Mouse (Mus musculus) B cell, adult 67 days (primary cell): ENCODE results near the gene Akr7a5. TPM values are rescaled to one million over a fixed set of nuclear protein-coding genes. Genes with fewer than 3 reads are reported as not detected.

Experiments used
- total RNA-seq, 2 experiments: library from RNA; stranded (reverse); gene quantifications; 4 replicates each; pipeline ENCODE4 v1.2.4; 2023

Gene Akr7a5
- 10 to 100 TPM; 23.5 to 28.8 TPM for total RNA-seq

GRCm38 (mm10) chr4:139310171-139310898, at the start of gene Akr7a5, which contains the start of gene Pqlc2:
Gene Akr7a5, plus strand, starts transcription at chr4:139310744.
Gene Pqlc2, minus strand, starts transcription at chr4:139310708.

DNA sequence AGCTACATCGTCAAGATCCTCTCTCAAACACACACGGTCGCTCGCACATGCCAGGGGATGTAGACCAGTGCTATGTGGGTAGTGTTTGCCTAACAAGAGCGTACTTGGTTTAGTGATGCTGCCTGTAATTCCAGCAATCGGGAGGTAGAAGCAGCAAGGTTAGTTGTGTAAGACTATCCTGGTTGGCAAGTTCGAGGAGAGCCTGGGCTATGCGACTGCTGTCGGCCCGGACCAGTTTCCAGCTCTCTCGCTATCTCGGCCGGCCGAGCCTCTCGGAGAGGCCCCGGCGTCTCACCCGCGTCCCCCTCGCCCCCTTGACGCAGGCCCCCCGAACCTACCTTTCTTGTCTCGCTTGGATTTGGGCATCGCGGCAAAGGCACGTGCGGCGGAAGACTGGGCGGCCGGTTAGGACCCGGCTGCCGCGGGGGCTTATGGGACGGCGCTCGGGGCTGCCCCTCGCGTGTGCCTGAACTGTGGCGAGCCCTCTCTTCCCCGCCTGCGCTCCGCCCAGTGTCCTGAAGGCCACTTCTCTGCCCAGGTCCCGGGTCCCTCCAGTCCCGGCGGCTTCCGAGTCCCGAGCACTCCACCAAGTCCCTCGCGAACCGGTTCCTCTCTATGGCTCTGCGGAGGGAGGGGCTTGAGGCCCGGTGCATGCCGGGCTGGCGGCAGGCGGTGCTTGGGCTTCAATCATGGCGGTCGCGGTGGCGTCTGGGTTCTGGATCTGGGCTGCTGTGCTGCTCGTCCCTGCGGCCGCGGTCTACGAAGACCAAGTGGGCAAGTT, 41.6 kb downstream of the Akr7a5 start, which contains the start of the genes Mrto4, Emc1 and Ubr4:
TSS of gene Mrto4 (minus strand) at position 646 of the 781 bp plus-strand sequence.
TSS of gene Emc1 (plus strand) at position 657 of the 781 bp plus-strand sequence.
TSS of gene Ubr4 (plus strand) at position 679 of the 781 bp plus-strand sequence.

Other genes starting within 250 kb of the Akr7a5 start
- gene Htr6, start 235.2 kb upstream of the Akr7a5 start, total RNA-seq = not detected
- gene Nbl1, start 217.8 kb upstream of the Akr7a5 start, total RNA-seq = 1 to 10 TPM in 1 of 2 experiments, not detected in 1; 1.1 TPM
- gene Minos1, start 179.6 kb upstream of the Akr7a5 start, total RNA-seq = 100 to 1,000 TPM; 119 to 120 TPM
- gene Capzb, start 117.8 kb upstream of the Akr7a5 start, total RNA-seq = 100 to 1,000 TPM; 426 to 442 TPM
- gene Pqlc2, start within 50 bp of the Akr7a5 start, total RNA-seq = 10 to 100 TPM; 31.3 to 33.5 TPM
- 10 to 100 TPM; 90.7 to 90.9 TPM for gene Mrto4, start 41.8 kb downstream of the Akr7a5 start, total RNA-seq
- 10 to 100 TPM; 39.9 to 41.6 TPM for gene Emc1, start 41.8 kb downstream of the Akr7a5 start, total RNA-seq
- gene Ubr4, start 41.9 kb downstream of the Akr7a5 start, total RNA-seq = 100 to 1,000 TPM; 199 to 216 TPM
- 1 to 10 TPM; 1.0 to 2.0 TPM for gene Iffo2, start 219.8 kb downstream of the Akr7a5 start, total RNA-seq